Mouse (Mus musculus): ENCODE results near the gene Gm17387.

Gene Gm17387

DNA sequence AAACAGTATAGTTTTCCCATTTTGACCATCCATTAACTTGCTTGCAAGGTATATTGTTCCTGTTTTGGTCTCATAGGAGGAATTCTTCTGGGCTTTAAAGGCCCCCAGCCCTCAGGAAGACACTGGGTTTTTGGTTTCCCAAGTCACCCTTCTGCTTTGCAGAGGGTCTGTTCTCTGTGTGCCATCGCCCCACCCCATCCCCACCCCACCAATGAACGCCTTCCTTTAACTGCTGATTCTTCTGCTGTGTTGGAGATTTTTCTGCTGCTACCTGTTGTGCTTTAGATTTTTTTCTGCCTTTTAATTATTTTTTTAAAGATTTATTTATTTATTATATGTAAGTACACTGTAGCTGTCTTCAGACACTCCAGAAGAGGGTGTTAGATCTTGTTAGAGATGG lies at the start of gene Gm17387:
Gene Gm17387, plus strand, starts transcription at position 301 of the 400 bp plus-strand sequence.
- DNase-seq (ENCODE audit: low spot score), result no peak

DNA sequence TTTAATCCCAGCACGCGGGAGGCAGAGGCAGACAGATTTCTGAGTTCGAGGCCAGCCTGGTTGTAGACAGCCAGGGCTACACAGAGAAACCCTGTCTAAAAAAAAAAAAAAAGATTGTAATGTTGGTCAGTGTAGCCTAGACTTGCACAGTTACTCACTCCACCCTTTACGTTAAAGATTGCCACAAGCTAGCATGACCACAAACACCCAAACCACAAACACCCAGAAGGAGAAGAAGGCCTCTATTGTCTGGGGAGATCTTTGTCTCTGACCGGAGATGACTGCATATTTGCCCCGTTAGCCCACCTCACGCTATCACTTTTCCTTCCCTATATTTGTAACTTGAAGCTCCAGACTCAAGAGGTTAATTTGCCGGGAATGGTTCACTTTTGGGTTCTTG lies 47.2 kb upstream of the Gm17387 start:
- DNase-seq (ENCODE audit: low spot score), result no peak

DNA sequence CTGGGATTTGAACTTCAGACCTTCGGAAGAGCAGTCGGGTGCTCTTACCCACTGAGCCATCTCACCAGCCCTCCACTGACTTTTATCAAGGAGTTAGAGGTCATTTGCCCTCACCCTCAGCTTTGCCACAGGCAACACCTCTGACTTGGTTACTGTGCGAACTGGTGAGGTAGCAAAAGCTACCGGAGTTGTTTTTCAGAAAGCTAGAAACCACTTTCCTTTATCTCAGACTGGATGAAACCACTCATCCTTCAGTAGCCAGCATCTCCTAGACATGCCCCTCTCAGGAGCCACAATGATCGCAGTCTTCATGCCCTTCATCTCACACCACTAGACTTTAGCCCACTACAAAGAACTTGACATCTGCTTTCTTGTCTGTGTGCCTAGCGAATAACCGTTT lies 46.0 kb upstream of the Gm17387 start:
- no peak for DNase-seq (ENCODE audit: low spot score)

GRCm38 (mm10) chr7:140987182-140988138 lies 41.5 kb upstream of the Gm17387 start:
- peak; percentile 13 for DNase-seq (ENCODE audit: low spot score)

GRCm38 (mm10) chr7:140989022-140989421 lies 39.9 kb upstream of the Gm17387 start:
- no peak for DNase-seq (ENCODE audit: low spot score)

DNA sequence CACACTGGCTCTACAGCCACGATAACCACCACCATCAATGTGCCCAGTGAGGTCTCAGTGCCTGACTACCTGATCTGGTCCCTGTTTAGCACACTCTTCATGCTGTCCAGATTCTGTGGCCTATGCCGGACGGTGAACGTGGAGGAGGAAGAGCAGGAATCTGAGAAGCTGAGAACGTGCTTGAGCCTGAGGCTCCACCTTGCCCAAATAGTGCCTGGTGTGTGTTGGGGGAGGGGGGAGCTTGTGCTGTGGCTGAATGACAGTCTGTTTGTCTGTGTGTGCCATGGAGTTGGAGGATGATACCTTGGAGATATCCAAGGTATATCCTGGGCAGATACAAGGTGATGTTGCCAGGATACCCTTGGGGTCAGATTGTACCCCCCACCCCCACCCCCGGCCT lies 38.7 kb upstream of the Gm17387 start:
- DNase-seq (ENCODE audit: low spot score), result no peak

DNA sequence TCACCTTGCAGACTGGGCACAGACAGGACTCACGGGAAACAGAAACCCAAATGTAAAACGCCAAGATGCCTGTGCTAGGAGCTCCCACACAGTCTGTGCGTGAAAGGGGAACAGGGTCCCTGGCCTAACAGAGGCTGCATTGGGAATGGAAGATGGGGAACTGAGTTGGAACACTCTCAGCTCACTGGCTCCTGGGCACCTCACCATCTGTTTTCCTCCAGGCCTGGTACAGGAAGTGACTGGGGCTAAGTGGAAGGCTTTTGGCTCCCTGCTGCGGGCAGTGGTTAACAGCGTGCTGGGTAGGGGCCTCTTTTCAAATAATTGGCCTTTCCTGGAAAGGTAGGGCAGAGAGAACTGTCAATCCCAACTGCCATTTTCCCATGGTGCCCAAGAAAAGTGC lies 38.3 kb upstream of the Gm17387 start:
- DNase-seq (ENCODE audit: low spot score), result no peak

GRCm38 (mm10) chr7:140991117-140991689 lies 37.7 kb upstream of the Gm17387 start:
- DNase-seq (ENCODE audit: low spot score), result no peak

- DNase-seq (ENCODE audit: low spot score), result no peak
Measured at GRCm38 (mm10) chr7:140997817-140998216, 31.1 kb upstream of the Gm17387 start.

DNA sequence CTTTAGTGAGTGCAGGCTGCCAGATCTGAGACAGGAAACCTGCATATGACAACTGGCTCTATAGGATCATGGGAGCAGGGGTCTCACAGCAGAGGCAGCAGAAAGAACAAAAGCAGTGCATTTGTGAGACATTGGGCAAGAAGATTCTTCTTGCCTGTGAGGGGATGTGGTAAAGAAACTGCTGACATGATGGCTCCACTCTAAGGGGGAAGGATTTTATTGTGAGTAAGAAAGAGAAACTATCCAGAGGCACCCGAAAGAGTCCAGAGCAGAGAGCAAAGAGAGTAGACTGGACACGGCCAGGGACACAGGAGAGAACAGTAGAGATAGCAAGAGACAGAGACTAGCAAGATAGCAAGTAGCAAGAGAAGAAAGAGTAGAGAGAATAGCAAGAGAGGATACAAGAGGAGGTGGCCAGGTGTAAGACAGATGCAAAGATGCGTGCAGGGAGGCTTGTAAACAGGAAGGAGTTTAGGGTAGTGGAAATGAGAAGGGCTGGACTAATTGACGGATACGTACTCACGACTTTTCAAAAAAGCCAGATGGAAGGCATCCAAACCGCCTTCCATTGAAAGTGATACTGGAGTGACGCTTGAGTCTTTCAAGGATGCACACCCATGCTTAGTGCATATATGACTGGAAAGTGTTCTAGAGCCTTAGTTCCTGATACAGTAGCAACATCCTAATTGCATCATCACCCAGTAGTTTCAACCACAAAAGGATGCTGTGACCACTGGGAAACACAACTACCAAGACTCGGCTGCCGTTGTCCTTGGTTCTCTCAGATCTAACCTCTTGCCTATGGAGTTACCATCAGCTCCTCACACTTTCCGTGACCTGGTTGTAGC lies 29.9 kb upstream of the Gm17387 start:
- no peak for DNase-seq (ENCODE audit: low spot score)

DNA sequence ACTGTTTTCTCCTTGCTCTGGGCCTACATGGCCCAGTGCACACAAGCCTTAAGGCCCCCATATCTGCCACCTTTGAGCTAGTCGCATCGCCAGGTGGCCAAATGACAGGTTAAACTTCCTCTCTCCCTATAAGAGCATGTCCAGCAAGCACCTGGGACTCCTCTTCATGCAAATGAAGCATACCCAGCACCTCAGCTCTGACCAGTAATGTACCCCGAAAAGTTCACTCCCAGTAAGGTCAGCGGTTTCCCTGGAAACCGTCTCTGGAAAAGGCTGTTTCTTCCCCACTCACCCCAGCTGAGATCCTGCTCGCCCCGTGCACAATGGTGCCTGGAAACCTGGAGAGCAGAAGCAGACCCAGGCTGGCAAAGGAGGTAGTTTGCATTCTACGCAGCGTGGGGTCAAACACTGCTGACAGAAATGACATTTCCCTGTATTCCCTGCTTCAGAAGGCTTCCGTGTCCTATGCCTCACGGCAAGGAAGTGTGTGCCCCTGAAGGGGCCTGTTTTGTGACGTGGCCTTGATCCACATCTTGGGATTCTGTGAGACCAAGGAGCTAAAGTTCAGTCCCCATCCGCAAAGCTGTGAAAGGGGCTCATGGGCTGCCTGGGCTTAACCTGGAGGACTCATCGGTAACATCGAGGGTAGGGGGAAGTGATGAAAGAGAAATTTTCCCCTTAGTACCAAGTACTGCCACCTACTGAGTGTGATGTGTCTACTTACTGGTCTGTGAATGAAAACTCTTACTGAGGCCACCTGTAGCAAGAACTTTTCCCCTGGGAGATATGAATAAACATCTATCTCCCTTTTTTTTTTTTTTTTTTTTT lies 27.8 kb upstream of the Gm17387 start:
- DNase-seq (ENCODE audit: low spot score), result no peak

DNA sequence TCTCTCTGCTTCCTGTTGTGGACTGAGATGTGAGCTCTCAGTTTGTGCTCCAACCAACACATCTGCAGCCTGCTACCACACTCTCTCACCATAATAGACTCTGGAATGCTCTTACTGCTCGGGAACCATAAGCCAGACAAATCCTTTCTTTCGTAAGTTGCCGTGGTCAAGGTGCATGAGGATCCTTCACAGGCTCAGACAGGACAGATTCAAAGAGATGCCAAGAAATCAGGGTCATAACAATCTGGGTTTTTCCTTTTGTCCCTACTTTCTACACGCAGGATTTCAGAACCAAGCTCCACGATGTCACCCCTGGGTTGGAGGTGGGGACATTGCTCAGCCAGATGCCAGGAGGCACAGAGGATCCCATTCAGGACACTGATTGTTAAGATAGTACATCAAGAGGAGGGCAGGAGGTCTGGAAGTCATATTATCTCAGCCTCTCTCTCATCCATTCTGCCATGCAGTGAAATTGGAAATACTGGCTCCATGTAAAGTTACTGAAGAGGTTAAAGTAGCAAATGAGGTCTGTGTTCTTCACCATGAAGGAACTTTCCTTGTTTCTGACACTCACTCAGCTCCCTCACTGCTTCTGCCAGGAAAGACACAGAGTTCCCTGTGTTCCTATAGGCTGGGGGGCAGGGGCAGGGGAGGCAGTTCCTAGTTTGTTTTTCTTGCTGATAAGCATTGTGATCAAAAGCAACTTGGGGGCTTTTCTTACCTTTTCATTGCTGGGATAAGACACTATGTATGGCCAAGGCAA lies 25.5 kb upstream of the Gm17387 start:
- no peak for DNase-seq (ENCODE audit: low spot score)

DNA sequence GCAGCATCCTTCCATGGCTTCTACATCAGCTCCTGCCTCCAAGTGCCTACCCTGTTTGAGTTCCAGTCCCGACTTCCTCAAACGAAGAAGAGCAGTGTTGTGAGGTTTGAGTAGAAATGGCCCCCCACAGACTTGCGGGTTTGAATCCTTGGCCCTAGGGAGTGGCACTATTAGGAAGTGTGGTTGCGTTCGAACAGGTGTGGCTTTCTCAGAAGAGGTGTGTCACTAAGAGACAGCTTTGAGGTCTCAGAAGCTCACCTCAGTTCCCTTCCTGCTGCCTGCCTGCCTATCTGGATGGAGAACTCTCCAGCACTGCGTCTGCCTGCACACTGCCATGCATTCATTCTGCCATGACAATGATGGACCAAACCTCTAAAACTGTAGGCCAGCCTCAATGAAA lies 22.5 kb upstream of the Gm17387 start:
- no peak for DNase-seq (ENCODE audit: low spot score)

GRCm38 (mm10) chr7:141006914-141007313 lies 22.0 kb upstream of the Gm17387 start:
- no peak for DNase-seq (ENCODE audit: low spot score)

GRCm38 (mm10) chr7:141008312-141008761 lies 20.6 kb upstream of the Gm17387 start:
- peak; percentile 58 for DNase-seq (ENCODE audit: low spot score)

DNA sequence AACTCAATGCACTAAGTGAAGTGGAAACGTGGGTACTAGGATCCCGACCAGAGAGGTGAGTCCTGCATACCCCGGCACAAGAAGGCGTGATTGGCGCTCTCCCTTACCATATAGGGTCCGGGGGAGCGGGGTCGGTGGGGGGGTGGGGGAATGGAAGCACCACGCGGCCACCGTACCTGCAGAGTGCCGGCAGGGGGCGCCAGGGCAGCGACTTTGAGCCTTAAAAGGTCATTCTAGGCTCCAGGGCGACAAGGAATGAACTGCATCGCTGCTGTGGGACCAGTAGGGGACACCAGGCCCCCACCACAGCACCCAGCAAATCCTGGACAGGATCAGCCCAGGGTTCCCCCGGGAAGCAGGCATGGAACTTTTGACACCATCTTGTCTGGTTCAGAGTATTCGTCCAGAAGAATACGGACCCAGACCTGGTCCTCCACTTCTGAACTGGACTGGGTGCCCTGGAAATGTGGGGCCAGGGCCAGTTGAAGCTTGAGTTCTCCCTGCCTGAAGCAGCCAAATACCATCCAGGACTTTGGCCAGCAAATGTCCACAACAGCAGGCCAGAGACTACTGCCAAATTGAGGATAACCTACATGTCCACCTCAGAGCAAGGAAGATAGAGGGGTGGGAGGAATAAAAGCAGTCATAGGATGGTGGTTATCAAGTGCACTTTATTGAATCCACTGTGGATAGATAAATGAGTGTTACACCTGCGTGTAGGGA lies 19.8 kb upstream of the Gm17387 start:
- DNase-seq (ENCODE audit: low spot score), result peak; percentile 90

GRCm38 (mm10) chr7:141009665-141010064 lies 19.3 kb upstream of the Gm17387 start:
- peak; percentile 9 for DNase-seq (ENCODE audit: low spot score)

GRCm38 (mm10) chr7:141010593-141010992 lies 18.3 kb upstream of the Gm17387 start, which contains the start of gene Ifitm3:
TSS of gene Ifitm3 (minus strand) at chr7:141010770.
- peak; percentile 54 for DNase-seq (ENCODE audit: low spot score)

- DNase-seq (ENCODE audit: low spot score), result no peak
Measured at GRCm38 (mm10) chr7:141011238-141011770, 17.6 kb upstream of the Gm17387 start.
